Mouse (Mus musculus): ENCODE data around the gene Ubr7. TPM values are rescaled to one million over a fixed set of nuclear protein-coding genes. Genes with fewer than 3 reads are reported as not detected.
A peak's percentile ranks its signal among the peaks of the same experiment; 100 is the strongest.

Ubr7 gene
- polyA plus RNA-seq (2015; fragmentation: Nextera tagmentation; extraction: Ambion mirVana) = 25.6 and 31.1 TPM in 2 replicates

DNA sequence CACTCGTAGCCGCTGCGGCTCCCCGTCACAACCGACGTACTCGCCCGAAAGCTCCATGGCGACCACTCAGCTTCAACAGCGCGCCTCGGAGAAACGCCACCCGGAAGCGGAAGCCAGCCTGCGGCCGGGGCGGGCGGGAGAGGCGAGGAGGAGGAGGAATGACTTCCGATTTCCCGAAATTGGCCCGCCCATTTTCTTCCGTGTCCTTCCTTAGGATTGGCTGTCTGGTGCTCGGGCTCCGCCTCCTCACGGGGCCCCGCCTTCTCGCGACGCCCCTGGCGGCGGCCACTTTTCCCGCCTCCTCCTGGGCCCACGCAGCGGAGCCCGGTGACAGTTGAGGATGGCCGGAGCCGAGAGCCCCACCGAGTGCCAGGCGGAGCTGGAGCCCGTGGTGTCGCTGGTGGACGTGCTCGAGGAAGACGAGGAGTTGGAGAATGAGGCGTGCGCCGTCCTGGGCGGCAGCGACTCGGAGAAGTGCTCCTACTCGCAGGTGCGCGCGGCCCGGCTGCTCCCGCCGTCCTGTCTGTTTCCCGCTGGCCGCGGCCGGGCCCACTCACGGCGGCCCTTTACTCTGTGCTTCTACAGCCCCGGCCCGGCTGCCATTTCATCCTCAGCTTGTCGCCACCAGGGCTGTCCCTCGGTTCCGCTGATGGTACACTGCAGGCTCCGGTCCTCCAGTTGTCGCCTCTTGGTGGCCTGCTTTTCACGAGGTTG lies at the start of gene Ubr7, which contains the start of the genes Gm28051 and Gon7:
Gene Ubr7, plus strand, starts transcription at position 279 of the 714 bp plus-strand sequence.
Gene Gm28051, minus strand, starts transcription at position 77 of the 714 bp plus-strand sequence.
Gene Gon7, minus strand, starts transcription at position 115 of the 714 bp plus-strand sequence.
- Histone ChIP-seq H3K4me1 (replicated peaks) (peaks cover 22% of the 10 kb centered on the region), H3K27me3 (no peaks in the 10 kb centered on the region), H3K36me3 (peaks cover 7% of the 10 kb centered on the region; the same call in 1 of the 2 replicates), H3K9ac (peak within 1 kb of the TSS; percentile 82), H3K4me2 (peak within 1 kb of the TSS; percentile 84), H3K4me3 (peak within 1 kb of the TSS; percentile 90), H3K9me3 (replicated peaks) (no peaks in the 10 kb centered on the region), H3K27ac (peak within 1 kb of the TSS; percentile 92)
- ATAC-seq (replicated peaks; ENCODE audit: insufficient number of reproducible peaks, insufficient read depth, low FRiP score, low read depth) = peak; percentile 96
- under 1% methylated on average over 73 of the region's 73 CpGs for WGBS

DNA sequence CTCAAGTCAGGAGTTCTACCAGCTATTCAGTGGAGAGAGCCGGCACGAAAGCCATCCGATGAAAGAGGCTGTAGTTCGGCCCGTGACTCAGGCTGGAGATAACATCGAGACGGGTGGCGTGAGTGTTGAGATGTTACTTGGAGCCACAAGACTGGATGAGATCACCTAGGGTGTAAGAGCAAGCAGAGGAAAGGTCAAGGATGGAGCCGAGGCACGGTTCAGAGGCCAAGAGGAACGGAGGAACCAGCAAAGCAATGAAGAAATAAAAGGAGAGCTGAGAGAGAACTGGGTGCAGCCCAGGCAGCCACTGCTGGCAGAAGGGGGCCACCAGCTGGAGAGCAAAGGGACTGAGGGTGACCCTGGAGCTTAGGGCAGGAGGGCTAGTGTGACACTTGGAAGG lies 49.5 kb upstream of the Ubr7 start:
- Histone ChIP-seq H3K9me3 (replicated peaks) (no peaks in the 10 kb centered on the region), H3K4me2 (peak overlapping the region; percentile 58), H3K27ac (no peak overlapping the region), H3K36me3 (no peaks in the 10 kb centered on the region), H3K4me3 (peak overlapping the region; percentile 27), H3K4me1 (replicated peaks) (peaks cover 22% of the 10 kb centered on the region), H3K9ac (no peak overlapping the region), H3K27me3 (no peaks in the 10 kb centered on the region)
- ATAC-seq (replicated peaks; ENCODE audit: insufficient number of reproducible peaks, insufficient read depth, low FRiP score, low read depth) = no peak
- WGBS = 31% methylated on average over 11 of the region's 11 CpGs

DNA sequence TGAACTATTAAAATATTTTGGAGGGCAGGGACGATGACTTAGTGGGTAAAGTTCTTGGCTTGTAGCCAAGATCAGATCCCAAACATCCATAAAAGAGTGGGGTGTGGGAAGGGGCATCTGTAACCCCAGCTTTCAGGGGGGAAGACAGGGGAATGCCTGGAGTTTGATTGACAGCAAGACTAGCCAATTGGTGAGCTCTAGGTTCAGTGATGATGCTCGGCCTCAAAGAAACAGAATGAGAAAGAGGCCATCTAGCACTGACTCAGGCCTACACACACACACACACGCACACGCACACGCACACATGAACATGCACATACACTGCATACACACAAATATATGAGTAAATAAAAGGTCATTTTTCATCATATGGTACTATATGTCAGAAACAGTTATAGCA lies 47.9 kb upstream of the Ubr7 start:
- no peak overlapping the region for H3K9ac ChIP-seq
- H3K4me1 ChIP-seq (replicated peaks) = peaks cover 12% of the 10 kb centered on the region
- H3K27ac ChIP-seq = no peak overlapping the region
- H3K27me3 ChIP-seq = no peaks in the 10 kb centered on the region
- no peak overlapping the region for H3K4me2 ChIP-seq
- no peaks in the 10 kb centered on the region for H3K36me3 ChIP-seq
- WGBS = 84% methylated on average over 5 of the region's 5 CpGs
- no peaks in the 10 kb centered on the region for H3K9me3 ChIP-seq (replicated peaks)
- H3K4me3 ChIP-seq = no peak overlapping the region
- no peak for ATAC-seq (replicated peaks; ENCODE audit: insufficient number of reproducible peaks, insufficient read depth, low FRiP score, low read depth)

DNA sequence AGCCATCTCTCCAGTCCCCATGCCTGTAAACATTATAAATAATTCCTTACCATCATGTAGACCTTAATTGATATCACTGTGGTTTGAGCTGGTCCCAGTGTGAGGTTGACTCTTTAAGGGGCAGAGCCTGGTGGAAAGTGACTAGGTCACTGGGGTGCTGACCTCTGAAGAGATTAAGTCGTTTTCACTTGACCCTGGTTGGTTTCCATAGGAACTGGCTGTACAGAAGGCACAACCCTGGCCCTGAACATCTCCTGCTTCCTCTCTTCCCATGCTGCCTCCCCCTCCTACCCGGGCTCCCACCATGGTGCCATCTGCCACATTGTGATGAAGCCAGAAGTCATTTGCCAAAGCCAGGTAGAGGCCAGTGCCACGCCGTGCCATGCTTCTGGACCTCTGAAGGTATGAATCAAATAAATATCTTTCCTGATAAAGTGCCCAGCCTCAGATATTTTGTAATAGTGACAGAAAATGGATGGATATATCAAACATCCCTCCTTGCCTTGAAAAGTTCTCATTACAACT lies 46.9 kb upstream of the Ubr7 start:
- no peak overlapping the region for H3K4me3 ChIP-seq
- H3K36me3 ChIP-seq = no peaks in the 10 kb centered on the region
- no peak for ATAC-seq (replicated peaks; ENCODE audit: insufficient number of reproducible peaks, insufficient read depth, low FRiP score, low read depth)
- no peaks in the 10 kb centered on the region for H3K9me3 ChIP-seq (replicated peaks)
- no peak overlapping the region for H3K9ac ChIP-seq
- no peaks in the 10 kb centered on the region for H3K27me3 ChIP-seq
- H3K27ac ChIP-seq = no peak overlapping the region
- peaks cover 4% of the 10 kb centered on the region for H3K4me1 ChIP-seq (replicated peaks)
- no peak overlapping the region for H3K4me2 ChIP-seq
- 62% methylated on average over 4 of the region's 4 CpGs for WGBS

DNA sequence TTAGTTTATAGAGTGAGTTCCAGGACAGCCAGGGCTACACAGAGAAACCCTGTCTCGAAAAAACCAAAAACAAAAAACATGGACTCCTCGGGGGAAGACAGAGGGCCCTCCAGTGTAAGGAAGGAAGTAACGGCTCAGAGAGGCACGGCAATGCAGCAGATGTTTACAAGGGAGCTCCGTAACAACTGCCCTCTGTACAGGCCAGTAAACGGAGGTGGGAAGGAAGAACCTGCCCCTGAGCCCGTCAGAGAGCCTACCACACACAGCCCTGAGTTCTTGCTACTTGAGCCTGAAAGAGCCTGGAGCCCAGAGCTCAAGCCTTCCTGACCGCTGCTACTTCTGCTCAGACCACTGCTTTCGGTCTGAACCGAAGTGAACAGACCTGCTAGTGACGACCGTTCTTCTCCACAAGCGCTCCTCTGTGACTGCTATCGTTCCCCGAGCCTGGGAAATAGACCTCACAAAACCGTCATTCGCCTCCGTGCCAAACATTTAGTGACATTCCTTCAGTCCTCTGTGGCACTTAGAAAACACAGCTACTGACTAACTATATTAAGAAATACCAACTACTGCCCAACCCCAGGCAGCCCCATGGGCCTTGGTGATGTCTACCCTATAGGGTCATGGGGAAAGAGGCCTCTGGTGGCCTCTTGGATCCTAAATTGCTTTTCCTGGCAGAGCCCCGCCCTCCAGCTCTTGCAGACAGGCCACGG lies 44.5 kb upstream of the Ubr7 start:
- WGBS = 60% methylated on average over 20 of the region's 20 CpGs
- Histone ChIP-seq H3K36me3 (no peaks in the 10 kb centered on the region), H3K9ac (no peak overlapping the region), H3K27me3 (no peaks in the 10 kb centered on the region), H3K4me3 (no peak overlapping the region), H3K9me3 (replicated peaks) (no peaks in the 10 kb centered on the region), H3K27ac (no peak overlapping the region), H3K4me2 (0 out of 2 replicates have a peak overlapping the region, but pooled peaks have one; percentile 18), H3K4me1 (replicated peaks) (0 out of 2 replicates have a peak, but pooled peaks cover 3% of the 10 kb centered on the region)
- ATAC-seq (replicated peaks; ENCODE audit: insufficient number of reproducible peaks, insufficient read depth, low FRiP score, low read depth) = no peak

DNA sequence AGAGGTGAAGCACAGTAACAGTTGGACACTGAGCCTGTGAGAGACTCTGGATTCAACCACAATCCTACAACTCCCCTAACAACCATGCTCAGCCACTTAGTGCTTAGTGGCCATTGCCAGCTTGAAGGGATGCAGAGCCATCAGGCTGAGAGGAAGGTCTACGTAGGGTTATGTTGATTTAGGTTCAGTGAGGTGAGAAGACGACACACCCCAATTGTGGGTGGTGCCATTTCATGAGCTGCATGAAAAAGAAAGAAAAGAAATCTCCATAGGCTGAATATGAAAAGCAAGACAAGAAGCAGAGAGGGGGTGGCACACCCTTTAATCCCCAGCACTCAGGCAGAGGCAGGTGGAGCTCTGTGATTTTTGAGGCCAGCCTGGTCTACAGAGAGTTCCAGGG lies 43.7 kb upstream of the Ubr7 start:
- no peak overlapping the region for H3K4me2 ChIP-seq
- no peak overlapping the region for H3K27ac ChIP-seq
- WGBS = 85% methylated on average over 2 of the region's 2 CpGs
- no peaks in the 10 kb centered on the region for H3K36me3 ChIP-seq
- ATAC-seq (replicated peaks; ENCODE audit: insufficient number of reproducible peaks, insufficient read depth, low FRiP score, low read depth) = no peak
- no peak overlapping the region for H3K4me3 ChIP-seq
- no peak overlapping the region for H3K9ac ChIP-seq
- no peaks in the 10 kb centered on the region for H3K9me3 ChIP-seq (replicated peaks)
- H3K27me3 ChIP-seq = no peaks in the 10 kb centered on the region
- 0 out of 2 replicates have a peak, but pooled peaks cover 3% of the 10 kb centered on the region for H3K4me1 ChIP-seq (replicated peaks)

DNA sequence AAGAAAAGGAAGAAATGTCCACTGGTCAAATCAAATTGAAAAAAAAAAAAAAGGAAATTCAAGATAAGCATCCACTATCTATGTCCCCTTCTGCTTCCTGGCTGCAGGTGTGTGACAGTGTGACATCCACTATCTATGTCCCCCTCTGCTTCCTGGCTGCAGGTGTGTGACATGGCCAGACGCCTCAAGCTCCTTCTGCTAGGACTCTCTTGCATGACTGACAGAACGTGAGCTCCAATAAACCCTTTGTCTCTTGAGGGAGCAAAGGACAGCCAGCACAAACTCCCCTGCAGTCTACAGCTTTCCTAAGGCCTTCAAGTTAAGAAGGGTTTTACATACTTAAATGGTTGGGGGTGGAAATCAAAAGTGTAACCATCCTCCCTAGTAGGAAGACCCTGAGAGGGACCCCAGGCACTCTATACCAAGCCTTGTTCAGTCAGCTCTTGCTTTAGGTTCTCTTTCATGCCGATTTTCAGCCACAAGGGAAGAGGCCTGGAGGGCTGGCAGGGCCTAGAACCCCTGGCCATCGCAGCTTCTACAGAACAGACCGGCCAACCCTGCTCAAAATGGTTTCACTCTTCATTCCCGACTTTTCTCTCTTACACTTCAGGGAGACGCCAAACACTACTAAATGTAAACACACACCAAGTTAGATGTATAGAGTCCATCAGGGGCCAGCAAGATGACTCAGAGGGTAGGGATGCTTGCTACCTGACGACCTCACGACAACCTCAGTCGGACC lies 42.9 kb upstream of the Ubr7 start:
- H3K4me2 ChIP-seq = no peak overlapping the region
- H3K27ac ChIP-seq = no peak overlapping the region
- peaks cover 5% of the 10 kb centered on the region for H3K4me1 ChIP-seq (replicated peaks)
- WGBS = 79% methylated on average over 10 of the region's 10 CpGs
- H3K9me3 ChIP-seq (replicated peaks) = no peaks in the 10 kb centered on the region
- no peak overlapping the region for H3K9ac ChIP-seq
- no peaks in the 10 kb centered on the region for H3K27me3 ChIP-seq
- no peak for ATAC-seq (replicated peaks; ENCODE audit: insufficient number of reproducible peaks, insufficient read depth, low FRiP score, low read depth)
- no peaks in the 10 kb centered on the region for H3K36me3 ChIP-seq
- no peak overlapping the region for H3K4me3 ChIP-seq

DNA sequence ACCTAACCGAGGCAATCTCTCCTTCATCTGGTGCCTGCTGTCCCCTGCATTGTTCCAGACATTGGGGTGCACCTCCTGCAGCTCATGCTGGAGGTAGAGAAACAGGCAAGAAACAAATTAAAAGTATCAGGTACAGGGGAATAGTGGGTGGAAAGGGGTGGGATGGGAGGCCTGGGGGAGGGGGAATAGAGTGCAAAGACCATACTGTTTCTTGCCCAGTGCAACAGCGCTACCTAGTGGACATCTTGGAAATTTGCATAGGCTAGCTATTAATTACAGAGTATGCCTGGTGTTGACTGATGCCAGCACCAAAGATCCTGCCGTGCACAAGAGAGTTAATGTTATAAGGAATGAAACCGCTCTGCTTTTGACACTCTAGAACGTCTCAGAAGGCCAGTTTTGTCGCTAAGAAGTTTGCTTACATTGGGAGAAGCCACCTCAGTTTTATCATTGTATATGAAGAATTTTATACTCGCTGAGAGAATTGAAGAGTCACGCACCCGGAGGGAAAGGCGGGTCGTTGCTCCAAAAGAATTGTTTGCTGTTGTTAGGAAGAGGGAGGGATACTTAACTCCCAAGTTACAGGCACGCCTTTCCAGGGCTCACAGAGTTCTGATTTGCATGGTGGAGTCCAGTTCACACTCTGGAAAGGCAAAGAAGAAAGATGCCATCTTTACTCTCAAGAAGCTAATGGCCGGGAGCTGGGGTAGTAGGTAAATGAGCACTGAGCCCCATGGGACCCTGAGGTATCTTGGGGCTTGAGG lies 38.0 kb upstream of the Ubr7 start:
- ATAC-seq (replicated peaks; ENCODE audit: insufficient number of reproducible peaks, insufficient read depth, low FRiP score, low read depth) = 0 out of 2 replicates have a peak, but pooled peaks have one; percentile 27
- no peak overlapping the region for H3K27ac ChIP-seq
- 25% methylated on average over 13 of the region's 13 CpGs for WGBS
- H3K36me3 ChIP-seq = no peaks in the 10 kb centered on the region
- no peak overlapping the region for H3K9ac ChIP-seq
- H3K9me3 ChIP-seq (replicated peaks) = no peaks in the 10 kb centered on the region
- H3K4me1 ChIP-seq (replicated peaks) = peaks cover 4% of the 10 kb centered on the region
- H3K27me3 ChIP-seq = no peaks in the 10 kb centered on the region
- H3K4me3 ChIP-seq = no peak overlapping the region
- no peak overlapping the region; the same call in 1 of the 2 replicates for H3K4me2 ChIP-seq

DNA sequence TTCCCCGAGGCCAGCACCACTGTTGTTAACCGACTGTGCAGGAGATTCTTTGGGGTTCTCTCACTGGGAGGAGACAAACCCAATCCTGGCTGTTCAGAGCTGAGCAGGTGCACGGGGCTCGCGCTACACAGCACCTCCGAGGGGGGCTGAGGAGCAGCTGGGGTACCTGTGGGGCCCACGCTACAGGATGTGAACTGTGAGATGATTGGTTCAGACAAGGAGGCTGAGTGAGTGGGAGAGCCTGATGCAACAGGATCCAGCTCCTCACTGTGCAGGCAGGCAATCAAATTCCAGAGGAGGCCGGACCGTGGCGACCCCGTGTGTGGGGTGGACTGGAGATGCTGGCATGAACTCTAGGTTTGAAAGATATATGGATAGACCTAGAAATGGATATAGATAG lies 35.3 kb upstream of the Ubr7 start:
- 60% methylated on average over 11 of the region's 11 CpGs for WGBS
- no peak overlapping the region for H3K4me3 ChIP-seq
- no peaks in the 10 kb centered on the region for H3K27me3 ChIP-seq
- no peak overlapping the region for H3K27ac ChIP-seq
- peaks cover 4% of the 10 kb centered on the region for H3K4me1 ChIP-seq (replicated peaks)
- H3K9me3 ChIP-seq (replicated peaks) = no peaks in the 10 kb centered on the region
- H3K36me3 ChIP-seq = no peaks in the 10 kb centered on the region
- no peak overlapping the region for H3K4me2 ChIP-seq
- ATAC-seq (replicated peaks; ENCODE audit: insufficient number of reproducible peaks, insufficient read depth, low FRiP score, low read depth) = no peak
- no peak overlapping the region for H3K9ac ChIP-seq

DNA sequence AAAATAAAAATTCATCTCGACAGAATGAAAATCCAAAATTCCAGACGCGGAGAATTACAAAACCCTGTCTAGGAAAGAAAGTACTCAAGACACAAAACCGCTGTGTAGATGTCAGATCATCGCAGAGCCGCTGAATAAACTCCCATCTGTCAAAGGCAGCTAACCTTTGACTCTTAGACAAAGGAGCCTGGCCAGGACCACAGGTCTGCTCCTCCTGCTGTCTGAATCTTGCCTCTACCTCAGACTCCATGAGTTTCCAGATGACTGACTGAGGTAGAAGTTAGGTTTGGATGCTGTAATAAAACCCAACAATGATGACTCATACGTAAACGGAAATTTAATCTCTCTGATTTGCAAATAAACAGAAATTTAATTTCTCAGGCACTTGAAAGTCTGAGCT lies 34.8 kb upstream of the Ubr7 start:
- ATAC-seq (replicated peaks; ENCODE audit: insufficient number of reproducible peaks, insufficient read depth, low FRiP score, low read depth) = no peak
- Histone ChIP-seq H3K27ac (no peak overlapping the region), H3K9me3 (replicated peaks) (no peaks in the 10 kb centered on the region), H3K4me1 (replicated peaks) (peaks cover 4% of the 10 kb centered on the region), H3K4me3 (no peak overlapping the region), H3K4me2 (no peak overlapping the region), H3K9ac (no peak overlapping the region), H3K36me3 (no peaks in the 10 kb centered on the region), H3K27me3 (no peaks in the 10 kb centered on the region)
- WGBS = 74% methylated on average over 8 of the region's 8 CpGs

Data from heart, embryonic 15.5 days (tissue).